Mouse (Mus musculus): ENCODE measurements around the gene Abhd12.

- TF ChIP-seq POLR2AphosphoS5 (IDR thresholded peaks at IDR 0.05; ENCODE audit: insufficient replicate concordance, low read depth, low read length) (no peak), TAL1 (conservative IDR thresholded peaks at IDR 0.05; ENCODE audit: low read depth, low read length) (no peak), GATA2 (IDR thresholded peaks at IDR 0.05; ENCODE audit: borderline replicate concordance, low read depth, low read length) (no peak), CTCF (IDR thresholded peaks at IDR 0.05; ENCODE audit: low read depth, low read length) (no peak), GATA1 (IDR thresholded peaks at IDR 0.05; ENCODE audit: borderline replicate concordance, low read length) (no peak)
These were observed 27.0 kb downstream of the Abhd12 start for GRCm38 (mm10) chr2:150877561-150877960.
